Mouse (Mus musculus): Measurements from ENCODE around the gene Vwa7. TPM values are rescaled to one million over a fixed set of nuclear protein-coding genes. Genes with fewer than 3 reads are reported as not detected.
"Not testable (repeated sequence)": the region's sequence is repeated elsewhere in the genome, so short reads cannot be mapped to it uniquely, and the experiment has no call there.

Vwa7 gene
- polyA plus RNA-seq, 1 experiment from 2014 or later: 0.36 TPM

- DNase-seq (ENCODE audit: low spot score): no peak
Observed at GRCm38 (mm10) chr17:35020551-35020950, 4.2 kb downstream of the Vwa7 start.

GRCm38 (mm10) chr17:35021163-35021808, 4.9 kb downstream of the Vwa7 start:
- DNase-seq (ENCODE audit: low spot score): peak; percentile 82

- DNase-seq (ENCODE audit: low spot score): no peak
Observed at GRCm38 (mm10) chr17:35021842-35022477, 5.6 kb downstream of the Vwa7 start.

- DNase-seq (ENCODE audit: low spot score): no peak
Observed at GRCm38 (mm10) chr17:35022541-35023060, 6.2 kb downstream of the Vwa7 start.

GRCm38 (mm10) chr17:35023221-35023620, 6.8 kb downstream of the Vwa7 start:
- DNase-seq (ENCODE audit: low spot score): no peak

GRCm38 (mm10) chr17:35023756-35024155, 7.4 kb downstream of the Vwa7 start:
- DNase-seq (ENCODE audit: low spot score): no peak

- DNase-seq (ENCODE audit: low spot score): no peak
Observed at GRCm38 (mm10) chr17:35024261-35024660, 7.9 kb downstream of the Vwa7 start.

- no peak for DNase-seq (ENCODE audit: low spot score)
Observed at GRCm38 (mm10) chr17:35024691-35025488, 8.5 kb downstream of the Vwa7 start.

GRCm38 (mm10) chr17:35026206-35026605, 9.8 kb downstream of the Vwa7 start:
- no peak for DNase-seq (ENCODE audit: low spot score)

GRCm38 (mm10) chr17:35027277-35028068, 11.1 kb downstream of the Vwa7 start, which contains the start of gene Sapcd1:
Gene Sapcd1, minus strand, starts transcription at chr17:35028016.
- DNase-seq (ENCODE audit: low spot score): peak; percentile 36

- DNase-seq (ENCODE audit: low spot score): no peak
Observed at GRCm38 (mm10) chr17:35028315-35028714, 11.9 kb downstream of the Vwa7 start.

GRCm38 (mm10) chr17:35029691-35030532, 13.5 kb downstream of the Vwa7 start:
- peak; percentile 67 for DNase-seq (ENCODE audit: low spot score)

GRCm38 (mm10) chr17:35031272-35031671, 14.9 kb downstream of the Vwa7 start:
- DNase-seq (ENCODE audit: low spot score): no peak

- DNase-seq (ENCODE audit: low spot score): no peak
Observed at GRCm38 (mm10) chr17:35031880-35032279, 15.5 kb downstream of the Vwa7 start.

GRCm38 (mm10) chr17:35032323-35032870, 16.0 kb downstream of the Vwa7 start:
- DNase-seq (ENCODE audit: low spot score): peak; percentile 20

GRCm38 (mm10) chr17:35033703-35034102, 17.3 kb downstream of the Vwa7 start:
- DNase-seq (ENCODE audit: low spot score): not testable (repeated sequence)

GRCm38 (mm10) chr17:35034896-35035295, 18.5 kb downstream of the Vwa7 start:
- DNase-seq (ENCODE audit: low spot score): no peak

GRCm38 (mm10) chr17:35039121-35039873, 22.9 kb downstream of the Vwa7 start:
- no peak for DNase-seq (ENCODE audit: low spot score)

- DNase-seq (ENCODE audit: low spot score): no peak
Observed at GRCm38 (mm10) chr17:35043794-35044193, 27.4 kb downstream of the Vwa7 start.
